Mouse (Mus musculus) limb, embryonic 14.5 days (tissue): ENCODE results near the gene Wnt9a. TPM values are rescaled to one million over a fixed set of nuclear protein-coding genes. Genes with fewer than 3 reads are reported as not detected.
"Not testable (repeated sequence)": the region's sequence is repeated elsewhere in the genome, so short reads cannot be mapped to it uniquely, and the experiment has no call there.

Experiments used
- ATAC-seq: fragments of 200-750 bp; cut with Nextera tagmentation; 2 replicates; pipeline ENCODE4 v1.8.0; 2017; ENCODE audit warnings: low read depth, moderate number of reproducible peaks, moderate TSS enrichment; ENCODE audit not compliant: low FRiP score
- DNase-seq: peaks from one replicate; pipeline ENCODE4 v3.0.0-alpha.2; 2015; ENCODE audit warnings: low spot score
- H3K27ac ChIP-seq: fragments of 300-500 bp; sonication (generic); replicated peaks from 2 replicates; pipeline ENCODE4 v1.5.1; 2014; ENCODE audit warnings: low read depth, mild to moderate bottlenecking, low read length, moderate library complexity, mixed read lengths
- H3K27me3 ChIP-seq: fragments of 300-500 bp; sonication (generic); 2 replicates; pipeline ENCODE4 v1.6.1; 2014; ENCODE audit warnings: low read length, mixed read lengths; ENCODE audit not compliant: control insufficient read depth, insufficient read depth
- H3K36me3 ChIP-seq: fragments of 300-500 bp; sonication (generic); 2 replicates; pipeline ENCODE4 v1.6.1; 2014; ENCODE audit warnings: mild to moderate bottlenecking, low read length, moderate library complexity, mixed read lengths; ENCODE audit not compliant: control insufficient read depth, insufficient read depth
- H3K4me1 ChIP-seq: fragments of 300-500 bp; sonication (generic); 2 replicates; pipeline ENCODE4 v1.6.1; 2014; ENCODE audit warnings: antibody characterized with exemption, low read length, mixed read lengths; ENCODE audit not compliant: control insufficient read depth, insufficient read depth
- H3K4me2 ChIP-seq: fragments of 300-500 bp; sonication (generic); replicated peaks from 2 replicates; pipeline ENCODE4 v1.6.1; 2014; ENCODE audit warnings: low read depth, mild to moderate bottlenecking, low read length, moderate library complexity; ENCODE audit not compliant: severe bottlenecking
- H3K4me3 ChIP-seq: fragments of 300-500 bp; sonication (generic); replicated peaks from 2 replicates; pipeline ENCODE4 v1.5.1; 2014; ENCODE audit warnings: low read length
- H3K9ac ChIP-seq: fragments of 300-500 bp; sonication (generic); 2 replicates; pipeline ENCODE4 v1.6.1; 2014; ENCODE audit warnings: mild to moderate bottlenecking, low read depth, low read length, moderate library complexity; ENCODE audit not compliant: severe bottlenecking
- H3K9me3 ChIP-seq: fragments of 300-500 bp; sonication (generic); 2 replicates; pipeline ENCODE4 v1.6.1; 2016; ENCODE audit warnings: low read length; ENCODE audit not compliant: control insufficient read depth
- POLR2A ChIP-seq: fragments of 200-500 bp; IDR thresholded peaks from 2 replicates; pipeline ENCODE4 v1.8.0; 2012; ENCODE audit warnings: inconsistent platforms, mild to moderate bottlenecking, moderate library complexity, borderline replicate concordance; ENCODE audit not compliant: insufficient read depth, insufficient read length; ENCODE audit errors: extremely low read depth
- WGBS: fragments of 180-500 bp; shearing (Covaris S2); extraction: QIAGEN DNeasy Blood & Tissue Kit; methylation state at CpG from one replicate; pipeline ENCODE4 v1.1.7; 2014; 5-methylcytosine and 5-hydroxymethylcytosine counted together
- polyA plus RNA-seq, 2 experiments: library from polyadenylated mRNA; depleted of rRNA in 1 of 2; stranded (reverse) in 1 of 2; unstranded in 1 of 2; fragments of >200 nt; fragmentation: Nextera tagmentation in 1 of 2; extraction: Ambion mirVana in 1 of 2; gene quantifications; 2 replicates each; pipeline versions ENCODE4 v1.2.1 to v1.2.3; 2012 to 2014

Wnt9a gene
- polyA plus RNA-seq, 2 experiments, result 6.2 to 11.8 TPM

DNA sequence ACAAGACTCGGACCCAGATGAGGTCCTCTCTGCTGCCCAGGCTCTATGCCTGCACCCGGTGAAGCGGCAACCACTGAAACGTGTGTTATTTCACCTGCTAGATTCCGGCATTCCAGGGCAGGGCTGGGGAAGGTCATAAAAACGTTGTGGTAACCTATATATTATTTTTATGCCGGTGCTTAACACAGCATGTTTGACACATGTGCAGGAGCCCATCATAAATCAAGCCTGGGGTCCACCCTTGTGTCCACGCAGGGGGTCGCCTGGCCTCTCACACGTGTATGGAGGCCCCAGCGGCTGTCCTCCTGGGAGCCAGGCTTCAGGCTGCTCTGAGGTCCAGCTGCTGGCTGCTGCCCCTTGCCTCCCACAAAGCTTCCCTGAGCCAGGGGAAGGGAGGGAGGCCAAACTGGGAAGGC lies 50.2 kb downstream of the Wnt9a start:
- TF ChIP-seq POLR2A, result no peak

DNA sequence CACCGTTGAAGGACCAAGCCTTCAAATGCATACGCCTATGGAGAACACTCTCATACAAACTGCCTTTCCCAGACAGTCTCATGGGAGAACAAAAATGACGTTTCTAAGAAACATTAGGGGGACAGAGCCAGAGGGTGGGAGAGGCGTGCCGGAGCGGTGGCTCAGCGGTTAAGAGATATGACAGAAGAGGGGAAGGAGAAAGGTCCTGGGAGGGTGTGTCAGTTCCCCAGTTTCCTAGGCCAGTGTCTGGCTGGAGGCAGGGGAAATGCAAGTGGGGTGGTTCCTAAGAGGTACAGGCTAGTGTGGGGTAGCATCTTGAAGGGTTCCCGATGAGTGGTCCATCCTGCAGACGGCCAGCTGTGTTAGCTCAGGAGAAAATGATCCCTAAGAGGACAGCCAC lies 54.6 kb downstream of the Wnt9a start:
- no peaks in the 10 kb centered on the region for H3K36me3 ChIP-seq
- no peak overlapping the region for H3K27ac ChIP-seq
- no peaks in the 10 kb centered on the region for H3K27me3 ChIP-seq
- no peak overlapping the region for H3K4me2 ChIP-seq
- H3K9ac ChIP-seq, result no peak overlapping the region
- ATAC-seq, result no peak
- peaks cover 47% of the 10 kb centered on the region for H3K4me1 ChIP-seq
- no peaks in the 10 kb centered on the region for H3K9me3 ChIP-seq
- TF ChIP-seq POLR2A, result no peak
- DNase-seq, result no peak
- H3K4me3 ChIP-seq, result no peak overlapping the region
- 86% methylated on average over 9 of the region's 9 CpGs for WGBS

More for the DNA sequence above, 50.2 kb downstream of the Wnt9a start:
- H3K27me3 ChIP-seq, result no peaks in the 10 kb centered on the region
- peak; percentile 47 for DNase-seq
- H3K4me3 ChIP-seq, result no peak overlapping the region
- H3K9ac ChIP-seq, result no peak overlapping the region
- WGBS, result 13% methylated on average over 11 of the region's 11 CpGs
- H3K9me3 ChIP-seq, result no peaks in the 10 kb centered on the region
- no peak overlapping the region for H3K27ac ChIP-seq
- no peaks in the 10 kb centered on the region for H3K36me3 ChIP-seq
- no peak overlapping the region for H3K4me2 ChIP-seq
- H3K4me1 ChIP-seq, result peaks cover 14% of the 10 kb centered on the region
- ATAC-seq, result peak; percentile 69

DNA sequence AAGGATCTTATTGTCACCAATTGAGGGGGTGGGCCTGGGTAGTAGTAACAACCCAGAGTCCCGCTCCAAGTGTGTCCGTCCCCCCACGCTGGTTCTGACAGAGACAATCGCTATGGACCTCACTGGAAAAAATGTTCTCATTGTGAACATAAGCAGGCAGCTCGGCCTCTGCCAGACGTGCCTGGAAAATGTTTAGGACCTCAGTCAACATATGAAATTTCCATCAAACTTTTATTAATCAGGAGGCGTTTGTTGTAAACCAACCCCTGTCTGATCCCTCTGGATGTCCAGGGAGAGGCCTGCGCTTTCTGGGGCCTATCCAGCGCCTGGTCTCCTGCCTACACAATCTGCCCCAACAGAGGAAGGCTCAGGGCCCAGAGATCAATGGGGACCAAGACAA lies 57.3 kb downstream of the Wnt9a start:
- no peak overlapping the region for H3K4me3 ChIP-seq
- ATAC-seq (peak; percentile 79), DNase-seq (peak; percentile 81)
- no peak overlapping the region; the same call in 1 of the 2 replicates for H3K4me2 ChIP-seq
- H3K9ac ChIP-seq, result no peak overlapping the region
- no peak for TF ChIP-seq POLR2A
- H3K36me3 ChIP-seq, result no peaks in the 10 kb centered on the region
- H3K9me3 ChIP-seq, result no peaks in the 10 kb centered on the region
- 34% methylated on average over 9 of the region's 9 CpGs for WGBS
- H3K27me3 ChIP-seq, result no peaks in the 10 kb centered on the region
- peak overlapping the region; percentile 87 for H3K27ac ChIP-seq
- peaks cover 42% of the 10 kb centered on the region for H3K4me1 ChIP-seq

- Histone ChIP-seq H3K36me3 (no peaks in the 10 kb centered on the region), H3K4me2 (no peak overlapping the region; the same call in 1 of the 2 replicates), H3K9ac (no peak overlapping the region), H3K9me3 (no peaks in the 10 kb centered on the region), H3K27ac (peak overlapping the region; percentile 87), H3K4me1 (peaks cover 42% of the 10 kb centered on the region), H3K27me3 (no peaks in the 10 kb centered on the region), H3K4me3 (no peak overlapping the region)
- peak; percentile 89 for ATAC-seq
- no peak for TF ChIP-seq POLR2A
- WGBS, result 6% methylated on average over 3 of the region's 3 CpGs
- DNase-seq, result peak; percentile 88
These were observed 57.7 kb downstream of the Wnt9a start for GRCm38 (mm10) chr11:59364417-59364816.

DNA sequence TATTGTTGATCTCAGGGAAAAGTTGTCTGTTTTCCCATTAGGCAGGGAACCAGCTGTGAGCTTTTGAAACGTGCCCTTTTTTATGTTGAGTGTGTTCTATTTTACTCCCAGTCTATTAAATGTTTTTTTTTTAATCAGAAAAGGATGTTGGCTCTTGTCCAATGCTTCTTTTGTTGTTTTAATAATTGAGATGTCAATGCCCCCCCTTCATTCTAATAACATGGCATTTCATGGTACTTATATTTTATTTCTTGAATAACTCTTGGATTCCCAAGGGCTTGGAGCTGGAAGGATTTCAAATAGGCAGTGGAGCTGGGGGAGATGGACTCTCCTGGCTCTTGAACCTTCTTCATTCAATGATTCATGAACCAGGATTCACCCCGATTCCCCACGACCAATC lies 59.3 kb downstream of the Wnt9a start:
- Histone ChIP-seq H3K4me1 (peaks cover 42% of the 10 kb centered on the region), H3K27ac (peak overlapping the region; percentile 48; the same call in 1 of the 2 replicates), H3K27me3 (no peaks in the 10 kb centered on the region), H3K36me3 (no peaks in the 10 kb centered on the region), H3K9me3 (no peaks in the 10 kb centered on the region), H3K4me3 (no peak overlapping the region), H3K9ac (no peak overlapping the region), H3K4me2 (no peak overlapping the region)
- no peak for ATAC-seq
- TF ChIP-seq POLR2A, result no peak
- DNase-seq, result peak; percentile 60
- WGBS, result 52% methylated on average over 3 of the region's 3 CpGs

- Histone ChIP-seq H3K9ac (no peak overlapping the region), H3K4me1 (peaks cover 42% of the 10 kb centered on the region), H3K36me3 (no peaks in the 10 kb centered on the region), H3K27me3 (no peaks in the 10 kb centered on the region), H3K9me3 (no peaks in the 10 kb centered on the region), H3K4me2 (no peak overlapping the region), H3K4me3 (no peak overlapping the region), H3K27ac (0 out of 2 replicates have a peak overlapping the region, but pooled peaks have one; percentile 27)
- DNase-seq (no peak), ATAC-seq (no peak)
- WGBS, result 26% methylated on average over 3 of the region's 3 CpGs
- no peak for TF ChIP-seq POLR2A
These were observed 59.9 kb downstream of the Wnt9a start for GRCm38 (mm10) chr11:59366633-59367032.

GRCm38 (mm10) chr11:59367955-59368354 lies 61.2 kb downstream of the Wnt9a start:
- WGBS, result 89% methylated on average over 4 of the region's 4 CpGs
- not testable (repeated sequence) for H3K27ac ChIP-seq, H3K9me3 ChIP-seq, H3K9ac ChIP-seq, ATAC-seq, H3K4me2 ChIP-seq, H3K27me3 ChIP-seq, H3K36me3 ChIP-seq, H3K4me3 ChIP-seq, DNase-seq
- H3K4me1 ChIP-seq, result peaks cover 34% of the 10 kb centered on the region
